Mouse (Mus musculus) gastrocnemius, postnatal 4 days (tissue): ENCODE results near the gene Kdm4b. TPM values are rescaled to one million over a fixed set of nuclear protein-coding genes. Genes with fewer than 3 reads are reported as not detected.

Experiments
- DNase-seq, 2 experiments: peaks; one replicate each; pipeline ENCODE4 v3.0.0; 2021 to 2022; ENCODE audit warnings: low spot score in 2 of 2, mixed read lengths in 2 of 2
- microRNA-seq: library from miRNA; unstranded; fragments of <30 nt; microRNA quantifications from one replicate; pipeline ENCODE4 v1.2.0, GENCODE M21; 2021
- total RNA-seq, 2 experiments: library from RNA; stranded (reverse); gene quantifications; 2 replicates each; pipeline ENCODE4 v1.2.3; 2021

Kdm4b gene
- total RNA-seq, 2 experiments from 2014 or later, result 33.3 to 35.0 TPM

DNA sequence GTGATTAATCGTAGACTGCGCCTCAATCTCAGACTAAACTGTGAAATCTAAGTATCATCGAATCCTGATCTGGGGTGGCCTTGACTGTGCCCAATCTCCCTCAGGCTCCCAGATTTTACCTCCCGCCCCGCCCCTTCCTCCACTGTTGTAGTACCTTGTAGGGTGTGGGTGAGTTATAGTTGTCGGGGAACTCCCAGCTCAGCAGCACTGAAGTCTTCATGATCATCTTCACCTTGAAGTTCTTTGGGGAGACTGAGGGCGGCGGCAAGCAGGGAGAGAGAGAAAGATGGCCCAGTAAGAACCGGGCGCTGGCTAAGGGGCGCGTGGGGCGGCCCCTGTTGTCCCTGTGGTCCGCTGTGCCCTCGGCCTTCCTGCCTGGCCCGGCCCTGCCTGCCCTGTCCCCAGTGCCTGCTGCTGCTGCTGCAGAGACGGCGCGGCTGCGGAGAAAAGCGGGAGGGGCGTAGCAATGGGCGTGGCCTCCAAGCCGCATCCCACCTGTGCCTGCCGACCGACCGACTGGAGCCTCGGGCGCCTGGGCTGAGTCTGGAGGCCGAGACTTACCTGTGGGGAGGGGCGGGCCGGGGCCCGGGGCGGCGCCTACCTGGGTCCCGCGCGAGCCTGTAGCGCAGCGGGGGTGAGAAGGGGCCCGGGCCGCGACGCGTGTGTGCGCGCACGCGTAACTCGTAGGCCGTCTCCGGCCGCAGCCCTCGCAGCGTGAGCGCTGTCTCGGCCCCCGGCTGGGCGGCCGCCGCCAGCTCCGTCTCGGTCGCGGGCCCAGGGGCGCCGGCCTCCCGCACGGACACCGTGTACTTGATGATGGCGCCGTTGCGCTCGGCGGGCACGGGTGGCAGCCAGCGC, 99.1 kb downstream of the Kdm4b start:
- DNase-seq, result peak in 1 of 2 experiments; percentile 63

DNA sequence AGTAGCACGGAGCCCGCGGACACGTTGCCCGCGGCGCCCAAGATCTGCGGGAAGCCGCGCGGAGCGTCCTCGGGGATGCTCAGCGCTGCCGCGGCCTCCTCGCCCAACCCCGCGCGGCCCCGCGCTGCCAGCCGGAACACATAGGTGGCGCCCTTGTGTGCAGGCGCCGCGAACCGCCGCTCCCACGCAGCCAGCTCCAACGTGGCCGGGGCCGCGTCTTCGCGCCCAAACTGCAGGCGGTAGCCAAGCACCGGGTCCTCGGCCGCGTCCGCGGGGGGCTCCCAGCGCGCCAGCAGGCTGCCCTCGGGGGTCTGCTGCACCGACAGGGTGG, 99.7 kb downstream of the Kdm4b start:
- peak; percentile 84 to 89 for DNase-seq

DNA sequence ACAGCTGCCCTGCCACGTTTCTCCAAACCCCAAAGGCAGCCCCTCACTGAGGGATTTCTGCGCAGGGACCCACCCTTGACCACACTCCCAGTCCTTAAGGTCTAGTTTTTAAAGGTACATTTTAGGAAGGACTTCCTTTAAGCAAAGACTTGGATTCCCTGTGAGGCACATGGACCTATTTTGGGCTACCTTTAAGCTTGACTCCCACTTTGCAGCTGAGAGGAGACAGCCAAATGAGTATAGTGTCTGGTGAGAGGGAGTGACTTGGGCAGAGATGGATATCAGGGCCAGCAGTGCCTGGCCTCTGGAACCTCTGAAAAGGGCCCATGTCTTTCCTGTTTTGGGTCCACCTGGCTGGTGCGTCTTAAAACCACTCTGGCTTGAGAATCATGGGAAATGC, 100.1 kb downstream of the Kdm4b start:
- no peak for DNase-seq

DNA sequence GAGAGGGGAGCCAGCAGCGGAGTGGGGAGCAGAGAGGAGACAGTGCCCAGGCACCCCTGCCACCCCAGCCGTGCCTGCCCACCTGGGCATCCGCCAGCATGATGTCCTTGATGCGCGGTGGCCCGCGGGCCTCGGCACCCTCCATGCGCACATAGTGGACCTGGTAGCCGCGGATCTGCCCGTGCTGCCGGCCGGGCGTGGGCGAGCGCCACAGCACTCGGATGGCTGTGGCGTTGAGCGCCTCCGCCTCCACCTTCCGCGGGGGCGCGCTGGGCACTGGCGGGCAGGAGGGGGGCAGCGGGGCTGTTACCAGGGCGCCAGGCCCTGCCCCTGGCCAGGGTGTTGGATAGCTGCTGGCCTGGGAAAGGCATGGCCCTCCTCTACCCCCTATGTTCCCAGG, 102.0 kb downstream of the Kdm4b start:
- DNase-seq, result no peak

DNA sequence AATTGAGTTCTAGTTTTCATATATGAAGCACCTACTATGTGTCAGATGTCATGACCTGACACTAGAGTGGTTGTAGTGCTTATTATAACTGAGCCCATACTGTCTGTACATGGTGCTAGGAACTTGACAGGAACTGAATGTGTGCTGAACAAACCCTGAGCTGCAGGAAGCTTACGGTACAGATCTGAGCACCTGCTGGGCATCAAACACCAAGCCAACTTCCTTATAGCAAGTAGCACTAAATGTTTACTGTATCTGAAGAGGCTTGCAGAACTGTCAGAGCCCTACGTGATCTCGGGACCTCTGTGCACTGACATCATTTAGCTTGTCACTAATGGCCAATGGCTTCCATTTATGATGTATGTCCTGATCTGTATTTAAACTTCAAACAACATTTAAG, 105.7 kb downstream of the Kdm4b start:
- DNase-seq, result no peak

DNA sequence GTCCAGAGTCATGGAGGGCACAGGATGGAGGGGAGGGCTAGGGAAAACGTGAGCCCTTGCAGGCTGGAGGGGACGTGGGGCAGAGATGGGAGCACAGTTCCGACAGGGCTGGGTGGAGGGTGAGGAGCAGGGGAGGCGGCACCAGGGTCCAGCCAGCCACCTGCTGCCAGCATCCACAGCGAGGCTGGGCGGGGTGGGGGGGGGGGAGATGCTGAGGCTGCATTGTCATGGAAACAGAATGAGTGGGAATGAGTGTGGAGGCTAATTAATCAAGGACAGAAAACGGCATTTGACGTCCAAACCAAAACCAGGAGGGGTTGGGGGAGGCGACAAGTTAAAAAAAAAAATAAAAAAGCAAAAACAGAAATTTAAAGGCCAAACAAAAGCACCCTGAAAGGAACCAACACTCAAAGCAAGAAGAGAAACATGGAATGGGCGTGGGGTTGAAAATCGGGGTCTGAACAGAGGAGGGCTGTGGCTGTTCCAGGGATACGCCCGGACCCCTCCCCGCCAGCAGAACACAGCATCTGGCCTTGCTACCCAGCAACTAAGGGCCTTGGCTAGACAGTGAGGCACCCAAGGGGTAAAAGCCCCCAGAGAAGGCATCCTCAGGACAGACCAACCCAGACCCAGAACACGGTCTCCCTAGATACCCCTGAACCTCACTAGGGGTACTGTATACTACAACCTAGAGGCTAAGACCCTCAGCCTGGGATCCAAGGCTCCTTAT, 114.0 kb downstream of the Kdm4b start:
- no peak for DNase-seq

DNA sequence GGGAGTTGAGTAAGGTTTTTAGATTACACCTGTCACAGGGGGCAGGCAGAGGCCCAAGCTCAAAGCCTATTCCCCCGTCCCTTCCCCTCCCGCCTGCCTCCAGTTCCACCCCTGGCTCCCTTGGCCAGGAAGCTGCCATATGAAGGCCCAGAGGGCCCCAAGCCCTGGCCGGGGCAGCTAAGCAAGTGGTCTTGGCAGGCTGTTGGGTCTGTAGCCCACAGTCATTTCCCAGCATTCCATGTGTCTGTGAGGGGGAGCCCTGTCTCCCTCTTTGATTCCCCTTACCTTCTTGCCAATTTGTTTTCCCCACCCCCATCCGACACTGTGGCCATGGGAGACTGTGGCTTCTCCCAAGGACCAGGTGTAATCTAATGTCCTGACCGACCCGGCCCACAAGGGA, 116.5 kb downstream of the Kdm4b start:
- no peak for DNase-seq

DNA sequence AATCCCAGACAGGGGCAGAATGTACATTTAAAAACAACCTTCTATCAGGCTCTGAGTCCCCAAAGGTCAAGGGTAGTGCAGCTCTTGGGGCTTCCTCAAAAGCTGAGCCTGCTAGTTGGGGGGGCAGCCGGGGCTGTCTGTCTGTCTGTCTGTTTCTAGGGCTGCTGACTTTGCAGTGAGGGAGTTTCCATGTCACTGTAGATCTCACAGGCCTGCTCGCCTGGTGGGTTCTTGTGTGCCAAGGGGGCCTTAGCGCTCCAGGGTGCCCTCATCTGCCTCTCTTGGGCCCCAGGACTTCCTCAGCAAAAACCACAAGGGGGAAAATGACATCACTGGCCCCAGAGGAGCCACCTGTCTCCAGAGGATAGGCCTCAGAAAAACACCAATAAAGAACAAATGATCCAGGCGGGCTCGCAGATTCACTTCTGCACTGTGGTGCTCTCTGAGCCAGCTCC, 117.5 kb downstream of the Kdm4b start:
- no peak for DNase-seq

DNA sequence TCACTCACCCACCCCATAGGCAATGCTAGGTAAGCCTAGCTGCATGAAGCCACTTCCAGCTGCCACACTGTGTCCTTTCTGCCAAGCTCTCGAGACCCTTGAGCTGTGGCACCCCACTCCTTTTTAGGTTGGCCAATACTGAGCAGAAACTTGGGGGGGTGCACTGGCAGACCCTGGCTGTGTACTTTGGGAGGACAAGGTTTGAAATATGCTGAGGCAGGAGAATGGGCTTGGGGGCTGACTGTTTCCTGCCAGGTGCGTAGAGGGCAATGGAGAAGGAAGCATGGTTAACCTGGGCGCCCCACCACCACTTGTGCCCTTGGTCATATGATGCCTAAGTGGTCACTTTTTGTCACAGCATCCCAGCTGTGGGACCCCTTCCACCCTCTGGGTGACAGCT, 118.9 kb downstream of the Kdm4b start:
- DNase-seq, result no peak

DNA sequence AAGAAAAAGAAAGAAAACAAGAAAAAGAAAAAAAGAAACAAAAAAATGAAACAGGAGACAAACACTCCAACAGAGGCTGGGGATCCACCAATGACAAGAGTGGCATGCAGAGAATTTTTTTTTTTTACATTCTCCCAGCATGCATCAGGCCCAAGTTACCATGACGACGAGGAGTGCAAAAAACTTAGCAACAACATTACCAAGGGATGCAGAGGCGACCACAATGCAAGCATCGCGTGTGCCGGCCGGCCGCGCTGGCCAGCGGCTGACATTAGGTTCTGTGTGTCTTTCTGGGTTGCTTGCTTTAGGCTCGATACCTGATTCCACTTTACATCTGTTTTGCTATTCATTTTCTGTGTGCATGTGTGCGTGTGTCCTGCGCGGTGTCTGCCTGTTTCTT, 119.5 kb downstream of the Kdm4b start:
- no peak for DNase-seq

DNA sequence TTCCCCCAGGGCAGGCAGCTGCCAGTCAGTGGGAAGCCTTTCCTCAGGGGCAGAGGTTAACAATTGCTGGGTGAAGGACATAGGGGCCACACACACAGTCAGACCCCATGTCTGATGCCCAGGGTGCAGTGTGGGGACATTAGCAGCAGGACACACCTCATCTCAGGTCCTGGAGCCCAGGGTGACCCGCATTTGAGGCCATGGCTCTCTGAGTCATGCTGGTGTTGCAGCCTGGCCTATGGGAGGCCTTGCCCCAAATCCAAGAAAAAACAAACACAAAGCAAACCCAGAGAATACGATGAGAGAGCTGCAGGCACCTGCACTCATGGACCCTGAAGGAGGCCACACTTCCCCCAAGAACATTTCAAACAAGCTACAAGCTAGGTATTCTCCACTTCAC, 121.9 kb downstream of the Kdm4b start:
- no peak for DNase-seq

Small RNA genes within 50 kb of the gene (microRNA-seq; reads per million reads assigned to microRNA genes)
- not detected for gene Mir6977

Other genes starting within 250 kb of the Kdm4b start
- gene Hdgfl2, start 246.4 kb upstream of the Kdm4b start, total RNA-seq, result 10 to 100 TPM; 52.4 to 61.6 TPM
- 10 to 100 TPM; 60.0 to 80.1 TPM for gene Plin4, start 216.3 kb upstream of the Kdm4b start, total RNA-seq
- gene Plin5, start 208.5 kb upstream of the Kdm4b start, total RNA-seq, result 10 to 100 TPM; 25.7 to 29.7 TPM
- gene Lrg1, start 204.1 kb upstream of the Kdm4b start, total RNA-seq, result 1 to 10 TPM; 3.1 to 4.0 TPM
- gene Sema6b, start 185.7 kb upstream of the Kdm4b start, total RNA-seq, result 10 to 100 TPM; 21.0 to 21.8 TPM
- gene Tnfaip8l1, start 163.6 kb upstream of the Kdm4b start, total RNA-seq, result 1 to 10 TPM; 6.7 to 6.8 TPM
- gene Mydgf, start 142.1 kb upstream of the Kdm4b start, total RNA-seq, result 10 to 100 TPM; 42.4 to 47.5 TPM
- 10 to 100 TPM; 30.0 to 30.5 TPM for gene Dpp9, start 107.2 kb upstream of the Kdm4b start, total RNA-seq
- 10 to 100 TPM; 98.3 to 99.9 TPM for gene Fem1a, start 69.3 kb upstream of the Kdm4b start, total RNA-seq
- 1 to 10 TPM; 8.5 to 8.9 TPM for gene Ticam1, start 49.3 kb upstream of the Kdm4b start, total RNA-seq
- 10 to 100 TPM; 59.0 to 60.6 TPM for gene Plin3, start 33.2 kb upstream of the Kdm4b start, total RNA-seq
- not detected for gene Arrdc5, start 25.8 kb upstream of the Kdm4b start, total RNA-seq
- 10 to 100 TPM; 39.7 to 41.6 TPM for gene Uhrf1, start 22.7 kb upstream of the Kdm4b start, total RNA-seq
- 100 to 1,000 TPM; 115 TPM for gene Ptprs, start 150.4 kb downstream of the Kdm4b start, total RNA-seq
- gene Znrf4, start 186.4 kb downstream of the Kdm4b start, total RNA-seq, result not detected
- 1 to 10 TPM in 1 of 2 experiments, under 1 TPM in 1; 0.83 to 1.4 TPM for gene Gm20219, start 228.3 kb downstream of the Kdm4b start, total RNA-seq